Mouse (Mus musculus): ENCODE results near the gene Snapc2. TPM values are rescaled to one million over a fixed set of nuclear protein-coding genes. Genes with fewer than 3 reads are reported as not detected.

Snapc2 gene
- total and polyA plus RNA-seq, 2 experiments from 2014 or later, result 26.7 to 84.9 TPM

GRCm38 (mm10) chr8:4276111-4276465 is 23.2 kb downstream of the Snapc2 start:
- TF ChIP-seq CTCF (IDR thresholded peaks at IDR 0.05; ENCODE audit: low read depth) (no peak), EP300 (IDR thresholded peaks at IDR 0.05; ENCODE audit: low read depth) (no peak)
- 22% methylated on average over 9 of the region's 9 CpGs for WGBS

GRCm38 (mm10) chr8:4292738-4293137 is 39.9 kb downstream of the Snapc2 start:
- DNase-seq (ENCODE audit: low spot score) (no peak), ATAC-seq (ENCODE audit: insufficient read depth, low read depth) (no peak)
- Histone ChIP-seq H3K9ac (replicated peaks; ENCODE audit: low read depth, low read length) (no peak overlapping the region), H3K27me3 (ENCODE audit: control insufficient read depth, insufficient read depth, low read length) (no peaks in the 10 kb centered on the region), H3K4me1 (ENCODE audit: control insufficient read depth, insufficient read depth) (no peaks in the 10 kb centered on the region), H3K4me2 (ENCODE audit: low read depth, low read length) (no peak overlapping the region), H3K4me3 (ENCODE audit: low read depth, low read length) (no peak overlapping the region), H3K27ac (ENCODE audit: low read depth) (no peak overlapping the region), H3K36me3 (replicated peaks; ENCODE audit: control insufficient read depth, insufficient read depth, low read length) (peaks cover 94% of the 10 kb centered on the region), H3K9me3 (replicated peaks; ENCODE audit: control insufficient read depth, low read length) (no peaks in the 10 kb centered on the region)
- WGBS, result 87% methylated on average over 5 of the region's 5 CpGs
- TF ChIP-seq EP300 (IDR thresholded peaks at IDR 0.05; ENCODE audit: low read depth) (no peak), CTCF (IDR thresholded peaks at IDR 0.05; ENCODE audit: low read depth) (no peak)

More at GRCm38 (mm10) chr8:4276111-4276465, 23.2 kb downstream of the Snapc2 start:
- H3K4me2 ChIP-seq (ENCODE audit: low read depth, low read length), result peak overlapping the region; percentile 77
- H3K27ac ChIP-seq (ENCODE audit: low read depth), result peak overlapping the region; percentile 81
- H3K36me3 ChIP-seq (replicated peaks; ENCODE audit: control insufficient read depth, insufficient read depth, low read length), result peaks cover 28% of the 10 kb centered on the region
- DNase-seq (ENCODE audit: low spot score), result no peak
- peaks cover 5% of the 10 kb centered on the region for H3K4me1 ChIP-seq (ENCODE audit: control insufficient read depth, insufficient read depth)
- no peaks in the 10 kb centered on the region for H3K27me3 ChIP-seq (ENCODE audit: control insufficient read depth, insufficient read depth, low read length)
- H3K9ac ChIP-seq (replicated peaks; ENCODE audit: low read depth, low read length), result peak overlapping the region; percentile 81
- H3K4me3 ChIP-seq (ENCODE audit: low read depth, low read length), result peak overlapping the region; percentile 86
- peak; percentile 51 for ATAC-seq (ENCODE audit: insufficient read depth, low read depth)
- no peaks in the 10 kb centered on the region for H3K9me3 ChIP-seq (replicated peaks; ENCODE audit: control insufficient read depth, low read length)

GRCm38 (mm10) chr8:4297822-4298221 is 44.9 kb downstream of the Snapc2 start:
- Histone ChIP-seq H3K4me2 (ENCODE audit: low read depth, low read length) (no peak overlapping the region), H3K27ac (ENCODE audit: low read depth) (no peak overlapping the region), H3K36me3 (replicated peaks; ENCODE audit: control insufficient read depth, insufficient read depth, low read length) (peaks cover 96% of the 10 kb centered on the region), H3K27me3 (ENCODE audit: control insufficient read depth, insufficient read depth, low read length) (no peaks in the 10 kb centered on the region), H3K4me1 (ENCODE audit: control insufficient read depth, insufficient read depth) (no peaks in the 10 kb centered on the region), H3K4me3 (ENCODE audit: low read depth, low read length) (no peak overlapping the region), H3K9ac (replicated peaks; ENCODE audit: low read depth, low read length) (no peak overlapping the region), H3K9me3 (replicated peaks; ENCODE audit: control insufficient read depth, low read length) (no peaks in the 10 kb centered on the region)
- ATAC-seq (ENCODE audit: insufficient read depth, low read depth) (no peak), DNase-seq (ENCODE audit: low spot score) (no peak)
- whole genome bisulfite sequencing, result 66% methylated on average over 4 of the region's 4 CpGs
- no peak for TF ChIP-seq EP300 (IDR thresholded peaks at IDR 0.05; ENCODE audit: low read depth)
- no peak for TF ChIP-seq CTCF (IDR thresholded peaks at IDR 0.05; ENCODE audit: low read depth)

GRCm38 (mm10) chr8:4304124-4304547 is 51.3 kb downstream of the Snapc2 start:
- H3K4me1 ChIP-seq (ENCODE audit: control insufficient read depth, insufficient read depth), result no peaks in the 10 kb centered on the region
- no peak overlapping the region for H3K9ac ChIP-seq (replicated peaks; ENCODE audit: low read depth, low read length)
- no peak for ATAC-seq (ENCODE audit: insufficient read depth, low read depth)
- H3K4me3 ChIP-seq (ENCODE audit: low read depth, low read length), result no peak overlapping the region
- no peak overlapping the region for H3K4me2 ChIP-seq (ENCODE audit: low read depth, low read length)
- no peaks in the 10 kb centered on the region for H3K27me3 ChIP-seq (ENCODE audit: control insufficient read depth, insufficient read depth, low read length)
- H3K9me3 ChIP-seq (replicated peaks; ENCODE audit: control insufficient read depth, low read length), result no peaks in the 10 kb centered on the region
- H3K36me3 ChIP-seq (replicated peaks; ENCODE audit: control insufficient read depth, insufficient read depth, low read length), result peaks cover 89% of the 10 kb centered on the region
- 39% methylated on average over 3 of the region's 3 CpGs for WGBS
- no peak for DNase-seq (ENCODE audit: low spot score)
- TF ChIP-seq CTCF (IDR thresholded peaks at IDR 0.05; ENCODE audit: low read depth) (no peak), EP300 (IDR thresholded peaks at IDR 0.05; ENCODE audit: low read depth) (no peak)
- no peak overlapping the region for H3K27ac ChIP-seq (ENCODE audit: low read depth)

Other genes with a start within 250 kb of the Snapc2 start
- gene Cd209f, start 147.2 kb upstream of the Snapc2 start, total RNA-seq (2014; rRNA removed; ENCODE audit: low replicate concordance), result not detected in 2 replicates
- 0.08 and 0.10 TPM in 2 replicates for gene Cd209f, start 147.2 kb upstream of the Snapc2 start, polyA plus RNA-seq (2015; fragmentation: Nextera tagmentation; extraction: Ambion mirVana)
- gene Cd209g, start 119.0 kb upstream of the Snapc2 start, total RNA-seq (2014; rRNA removed; ENCODE audit: low replicate concordance), result not detected in 2 replicates
- not detected in 2 replicates for gene Cd209g, start 119.0 kb upstream of the Snapc2 start, polyA plus RNA-seq (2015; fragmentation: Nextera tagmentation; extraction: Ambion mirVana)
- gene Evi5l, start 86.5 kb upstream of the Snapc2 start, total RNA-seq (2014; rRNA removed; ENCODE audit: low replicate concordance), result 24.8 and 26.1 TPM in 2 replicates
- gene Evi5l, start 86.5 kb upstream of the Snapc2 start, polyA plus RNA-seq (2015; fragmentation: Nextera tagmentation; extraction: Ambion mirVana), result 9.3 and 11.1 TPM in 2 replicates
- not detected in 2 replicates for gene Prr36, start 35.6 kb upstream of the Snapc2 start, total RNA-seq (2014; rRNA removed; ENCODE audit: low replicate concordance)
- 0.04 TPM in 2 replicates for gene Prr36, start 35.6 kb upstream of the Snapc2 start, polyA plus RNA-seq (2015; fragmentation: Nextera tagmentation; extraction: Ambion mirVana)
- 0.08 TPM in 1 of 2 replicates, not detected in the other for gene Lrrc8e, start 26.3 kb upstream of the Snapc2 start, total RNA-seq (2014; rRNA removed; ENCODE audit: low replicate concordance)
- gene Lrrc8e, start 26.3 kb upstream of the Snapc2 start, polyA plus RNA-seq (2015; fragmentation: Nextera tagmentation; extraction: Ambion mirVana), result 0.08 and 0.21 TPM in 2 replicates
- 27.7 and 36.8 TPM in 2 replicates for gene Map2k7, start 14.3 kb upstream of the Snapc2 start, total RNA-seq (2014; rRNA removed; ENCODE audit: low replicate concordance)
- 18.7 and 21.0 TPM in 2 replicates for gene Map2k7, start 14.3 kb upstream of the Snapc2 start, polyA plus RNA-seq (2015; fragmentation: Nextera tagmentation; extraction: Ambion mirVana)
- 0.66 TPM in 1 of 2 replicates, not detected in the other for gene Gm49320, start 14.2 kb upstream of the Snapc2 start, total RNA-seq (2014; rRNA removed; ENCODE audit: low replicate concordance)
- 0.19 and 0.34 TPM in 2 replicates for gene Gm49320, start 14.2 kb upstream of the Snapc2 start, polyA plus RNA-seq (2015; fragmentation: Nextera tagmentation; extraction: Ambion mirVana)
- 3.9 and 6.4 TPM in 2 replicates for gene Tgfbr3l, start 4.9 kb upstream of the Snapc2 start, total RNA-seq (2014; rRNA removed; ENCODE audit: low replicate concordance)
- gene Tgfbr3l, start 4.9 kb upstream of the Snapc2 start, polyA plus RNA-seq (2015; fragmentation: Nextera tagmentation; extraction: Ambion mirVana), result 1.8 and 2.7 TPM in 2 replicates
- 10.4 and 12.5 TPM in 2 replicates for gene Ctxn1, start 6.2 kb downstream of the Snapc2 start, total RNA-seq (2014; rRNA removed; ENCODE audit: low replicate concordance)
- gene Ctxn1, start 6.2 kb downstream of the Snapc2 start, polyA plus RNA-seq (2015; fragmentation: Nextera tagmentation; extraction: Ambion mirVana), result 13.2 and 13.7 TPM in 2 replicates
- 95.0 and 120 TPM in 2 replicates for gene Timm44, start 22.8 kb downstream of the Snapc2 start, total RNA-seq (2014; rRNA removed; ENCODE audit: low replicate concordance)
- 74.7 and 78.8 TPM in 2 replicates for gene Timm44, start 22.8 kb downstream of the Snapc2 start, polyA plus RNA-seq (2015; fragmentation: Nextera tagmentation; extraction: Ambion mirVana)
- gene Ccl25, start 72.1 kb downstream of the Snapc2 start, total RNA-seq (2014; rRNA removed; ENCODE audit: low replicate concordance), result 7.9 and 10.7 TPM in 2 replicates
- gene Ccl25, start 72.1 kb downstream of the Snapc2 start, polyA plus RNA-seq (2015; fragmentation: Nextera tagmentation; extraction: Ambion mirVana), result 5.8 and 6.1 TPM in 2 replicates
- gene Elavl1, start 72.3 kb downstream of the Snapc2 start, total RNA-seq (2014; rRNA removed; ENCODE audit: low replicate concordance), result 61.1 and 64.4 TPM in 2 replicates
- gene Elavl1, start 72.3 kb downstream of the Snapc2 start, polyA plus RNA-seq (2015; fragmentation: Nextera tagmentation; extraction: Ambion mirVana), result 93.3 and 97.0 TPM in 2 replicates
- 75.9 and 78.8 TPM in 2 replicates for gene Cers4, start 239.9 kb downstream of the Snapc2 start, total RNA-seq (2014; rRNA removed; ENCODE audit: low replicate concordance)
- gene Cers4, start 239.9 kb downstream of the Snapc2 start, polyA plus RNA-seq (2015; fragmentation: Nextera tagmentation; extraction: Ambion mirVana), result 60.4 and 62.5 TPM in 2 replicates